Mouse (Mus musculus) frontal cortex, adult (tissue): ENCODE results near the gene Hmgb4.

ENCODE experiments used
- ATAC-seq: cut with Nextera tagmentation; 2 replicates; pipeline ENCODE4 v1.9.2; 2017; ENCODE audit warnings: mild to moderate bottlenecking, moderate library complexity, mixed read lengths; ENCODE audit not compliant: low TSS enrichment

Gene Hmgb4

GRCm38 (mm10) chr4:128227377-128228316 is 33.1 kb downstream of the Hmgb4 start:
- ATAC-seq, result no peak

DNA sequence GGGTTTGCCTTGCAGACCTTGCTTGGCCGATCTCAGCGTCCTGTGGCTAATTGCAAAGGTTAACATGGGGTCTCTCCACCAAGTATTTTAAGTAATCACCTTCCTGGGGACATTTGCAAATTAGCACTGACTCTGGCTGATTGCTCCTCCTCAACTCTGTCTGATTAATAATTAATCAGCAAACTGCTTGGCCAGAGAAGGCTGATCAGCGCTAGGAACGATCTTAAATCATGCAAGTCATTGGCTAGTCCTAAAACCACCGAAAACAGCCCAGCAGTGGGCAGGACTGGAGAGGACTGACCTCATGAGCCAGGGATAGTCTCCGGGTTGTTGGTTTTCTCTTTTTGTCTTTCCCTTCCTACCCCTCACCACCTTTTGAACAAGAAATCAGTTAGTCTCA is 36.3 kb downstream of the Hmgb4 start:
- no peak for ATAC-seq

DNA sequence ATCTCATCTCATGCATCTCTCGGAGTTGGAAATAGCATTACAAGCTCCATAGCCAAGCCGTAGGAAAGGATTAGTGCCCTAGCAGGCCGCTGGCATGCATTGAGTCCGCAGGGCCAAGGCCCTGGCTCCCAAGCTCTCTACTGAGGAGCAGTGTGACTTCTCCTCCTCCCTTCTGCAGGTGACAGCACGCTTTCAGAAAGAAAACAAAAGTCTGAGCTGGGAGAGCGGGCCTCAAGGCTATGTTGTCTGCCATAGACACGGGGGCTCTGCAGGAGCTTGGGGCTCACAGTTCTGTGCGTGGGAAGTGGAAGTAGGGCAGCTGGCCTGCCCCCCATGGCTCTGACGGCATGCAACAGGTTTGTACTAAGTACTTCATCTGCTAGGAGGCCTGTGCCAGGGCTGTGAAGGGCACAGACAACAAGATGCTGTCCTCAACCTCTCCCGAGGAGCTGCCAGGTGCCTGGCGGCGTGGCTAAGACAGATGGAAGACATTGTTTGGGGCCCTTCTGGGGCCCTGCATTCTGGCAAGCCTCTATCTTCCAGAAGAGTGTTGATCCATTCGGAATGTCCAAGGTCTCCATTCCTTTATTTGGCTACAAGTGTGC is 42.7 kb downstream of the Hmgb4 start:
- ATAC-seq, result peak; percentile 38; the same call in 1 of the 2 replicates
